Mouse (Mus musculus): ENCODE measurements around the gene Art5. TPM values are rescaled to one million over a fixed set of nuclear protein-coding genes. Genes with fewer than 3 reads are reported as not detected.

Gene Art5
- not detected in 2 replicates for polyA plus RNA-seq (2012; ENCODE audit: low replicate concordance)

DNA sequence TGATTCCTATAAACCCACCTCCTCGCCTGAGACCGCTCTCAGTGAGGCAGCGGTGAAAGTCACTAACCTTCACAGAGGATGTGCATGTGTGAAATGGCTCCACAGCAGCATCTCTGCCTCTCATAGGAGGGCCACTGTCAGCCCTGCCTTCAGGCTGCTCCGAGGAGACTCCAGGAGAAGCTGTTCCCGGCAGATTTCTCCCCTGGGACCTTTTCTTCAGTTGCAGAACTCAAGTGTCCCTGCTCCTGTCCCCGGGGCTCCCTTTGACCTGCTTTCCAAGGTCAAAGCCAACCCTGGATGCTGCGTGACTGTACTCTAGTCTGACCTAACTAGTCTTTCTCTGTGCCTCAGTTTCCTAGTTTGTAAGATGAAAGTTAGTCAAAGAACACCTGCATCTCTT lies at the start of gene Art5:
Art5 (minus strand) TSS at position 319 of the 400 bp plus-strand sequence.

DNA sequence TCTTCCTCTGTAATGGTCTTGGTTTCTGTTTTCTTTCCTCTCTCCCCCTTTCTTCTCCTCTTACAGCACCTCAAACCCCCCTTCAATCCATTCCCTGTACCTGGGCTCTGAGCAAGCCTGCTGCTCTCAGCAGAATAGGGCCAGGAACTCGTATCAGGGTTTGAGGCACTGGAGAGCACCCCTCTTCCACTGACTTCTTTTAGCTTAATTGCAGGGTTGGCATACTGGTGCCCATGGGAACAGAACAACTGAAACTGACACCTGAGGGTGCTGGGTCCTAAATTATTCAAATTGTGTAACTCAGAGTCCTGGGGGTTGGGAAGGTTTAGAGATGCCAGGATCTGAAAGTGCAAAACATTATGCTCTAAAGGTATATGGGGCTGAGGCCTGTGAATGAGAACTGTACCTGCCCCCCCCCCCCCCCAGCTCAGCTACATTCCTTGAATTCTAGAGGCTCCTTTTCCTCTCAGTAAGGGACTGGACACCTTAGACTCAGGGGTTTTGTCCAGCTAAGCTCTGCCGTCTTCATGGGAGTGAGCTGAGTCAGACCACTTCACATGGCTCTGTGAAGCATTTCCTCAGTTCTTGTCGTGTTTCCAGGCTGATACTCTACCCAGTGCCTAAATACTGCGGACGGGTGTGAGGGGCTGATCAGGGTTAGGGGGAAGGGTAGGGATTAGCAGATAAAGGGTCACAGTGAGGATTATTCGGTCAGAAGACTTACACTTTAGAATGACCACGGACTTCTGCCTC lies 7.5 kb upstream of the Art5 start, which contains the start of gene Chrna10:
Chrna10 (minus strand) TSS at position 250 of the 753 bp plus-strand sequence.

DNA sequence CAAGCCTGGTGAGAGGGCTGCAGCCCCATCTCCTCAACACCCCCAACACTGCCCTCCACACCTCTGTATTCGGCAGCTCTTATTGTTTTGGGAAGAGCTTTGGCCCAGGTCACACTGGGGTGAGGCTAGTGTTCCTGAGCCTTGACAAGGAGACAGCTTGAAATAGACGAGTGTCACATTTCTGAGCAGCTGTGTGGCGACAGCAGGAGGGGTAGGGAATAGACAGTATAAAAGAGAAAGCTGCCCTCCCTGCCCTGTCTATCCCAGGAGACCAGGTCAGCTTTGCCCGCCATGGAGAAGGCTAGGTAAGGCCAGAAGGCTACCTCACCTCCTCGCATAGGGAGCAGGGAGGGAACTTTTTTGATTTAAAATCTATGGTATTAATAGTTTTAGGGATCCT lies 7.8 kb downstream of the Art5 start, which contains the start of gene Art1:
Art1 (plus strand) TSS at position 257 of the 400 bp plus-strand sequence.

DNA sequence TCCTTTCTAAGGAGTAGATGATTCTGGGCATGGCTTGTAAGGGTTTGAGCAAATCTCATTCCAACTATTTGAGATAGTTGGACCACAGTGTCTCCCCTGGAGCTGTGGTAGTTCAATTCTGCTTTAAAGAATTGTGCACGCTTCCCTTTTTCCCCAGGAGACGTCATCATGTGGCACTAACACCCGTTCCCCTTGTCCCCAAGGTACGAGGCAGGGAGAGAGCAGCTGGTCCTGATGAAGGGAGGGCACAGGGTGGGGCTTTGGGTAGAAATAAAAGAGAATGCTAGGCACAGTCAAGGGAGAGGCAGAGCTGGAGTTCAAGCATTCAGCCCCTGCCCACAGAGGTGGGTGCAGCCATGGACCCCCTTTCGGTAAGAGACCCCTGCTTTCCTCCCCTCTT lies 26.5 kb downstream of the Art5 start, which contains the start of gene Trpc2:
Trpc2 (plus strand) TSS at position 301 of the 400 bp plus-strand sequence.

DNA sequence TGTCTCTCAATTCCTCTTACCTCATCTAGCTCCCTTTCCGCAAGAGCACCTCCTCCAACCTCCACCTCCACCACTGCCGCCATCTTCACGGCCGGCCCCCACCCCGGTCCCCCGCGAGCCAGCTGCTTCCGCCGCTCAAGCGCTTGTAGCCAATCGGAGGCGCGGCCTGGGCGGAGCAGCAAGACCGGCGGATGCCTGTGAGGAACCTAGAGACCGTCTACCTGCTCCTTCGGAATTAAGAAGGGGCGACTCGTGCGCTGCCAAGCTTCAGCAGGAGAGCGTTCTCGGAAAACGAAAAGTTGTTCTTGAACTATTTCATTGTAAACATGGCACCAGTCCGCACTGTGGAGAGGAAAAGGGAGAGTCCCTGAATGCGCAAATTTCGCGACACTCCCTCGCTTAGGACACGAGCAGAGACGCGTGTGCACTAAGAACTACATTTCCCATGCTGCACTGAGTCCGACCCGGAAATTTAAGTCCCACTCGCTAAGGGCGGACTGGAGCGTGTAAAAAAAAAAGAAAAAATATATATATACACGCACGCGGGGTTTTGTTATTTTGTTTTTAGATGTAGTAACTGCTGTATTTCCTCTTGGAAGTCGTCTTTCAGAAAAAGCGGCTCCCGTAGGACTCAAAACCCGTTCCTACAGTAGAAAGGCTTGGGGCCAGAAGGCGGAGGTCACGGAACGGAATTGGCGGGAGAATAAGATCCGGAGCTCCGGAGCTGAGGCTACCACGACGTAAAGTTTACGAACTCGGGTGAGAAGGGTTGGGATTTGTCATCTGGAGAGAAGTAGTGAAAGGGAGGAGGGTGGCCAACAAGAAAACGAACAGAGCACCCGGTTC lies 44.0 kb downstream of the Art5 start, which contains the start of the genes Rnf121, Xndc1 and Xntrpc:
Rnf121 (minus strand) TSS at position 424 of the 846 bp plus-strand sequence.
Xndc1 (plus strand) TSS at position 466 of the 846 bp plus-strand sequence.
Xntrpc (plus strand) TSS at position 668 of the 846 bp plus-strand sequence.

Other genes with a start within 250 kb of the Art5 start
- 42.3 and 54.1 TPM in 2 replicates for gene Anapc15, start 245.8 kb downstream of the Art5 start, polyA plus RNA-seq (2012; ENCODE audit: low replicate concordance)
- gene Folr1, start 238.7 kb downstream of the Art5 start, polyA plus RNA-seq (2012; ENCODE audit: low replicate concordance): 15.0 and 17.2 TPM in 2 replicates
- gene Lamtor1, start 203.6 kb downstream of the Art5 start, polyA plus RNA-seq (2012; ENCODE audit: low replicate concordance): 131 and 178 TPM in 2 replicates
- gene Tomt, start 203.1 kb downstream of the Art5 start, polyA plus RNA-seq (2012; ENCODE audit: low replicate concordance): not detected in 2 replicates
- gene Lrrc51, start 175.6 kb downstream of the Art5 start, polyA plus RNA-seq (2012; ENCODE audit: low replicate concordance): not detected in 2 replicates
- gene Numa1, start 175.4 kb downstream of the Art5 start, polyA plus RNA-seq (2012; ENCODE audit: low replicate concordance): 74.4 and 142 TPM in 2 replicates
- gene Il18bp, start 90.8 kb downstream of the Art5 start, polyA plus RNA-seq (2012; ENCODE audit: low replicate concordance): 5.3 and 23.4 TPM in 2 replicates
- gene Rnf121, start 44.0 kb downstream of the Art5 start, polyA plus RNA-seq (2012; ENCODE audit: low replicate concordance): 0.57 and 3.2 TPM in 2 replicates
- gene Xndc1, start 44.0 kb downstream of the Art5 start, polyA plus RNA-seq (2012; ENCODE audit: low replicate concordance): 13.5 and 17.2 TPM in 2 replicates
- 0.64 TPM in 1 of 2 replicates, not detected in the other for gene Xntrpc, start 43.8 kb downstream of the Art5 start, polyA plus RNA-seq (2012; ENCODE audit: low replicate concordance)
- gene Trpc2, start 26.4 kb downstream of the Art5 start, polyA plus RNA-seq (2012; ENCODE audit: low replicate concordance): 0.15 and 4.1 TPM in 2 replicates
- not detected in 2 replicates for gene Art1, start 7.7 kb downstream of the Art5 start, polyA plus RNA-seq (2012; ENCODE audit: low replicate concordance)
- not detected in 2 replicates for gene Chrna10, start 7.3 kb upstream of the Art5 start, polyA plus RNA-seq (2012; ENCODE audit: low replicate concordance)
- 2.6 and 5.6 TPM in 2 replicates for gene Nup98, start 100.7 kb upstream of the Art5 start, polyA plus RNA-seq (2012; ENCODE audit: low replicate concordance)
- gene Pgap2, start 100.7 kb upstream of the Art5 start, polyA plus RNA-seq (2012; ENCODE audit: low replicate concordance): 11.2 and 17.2 TPM in 2 replicates
- 60.1 and 267 TPM in 2 replicates for gene Rhog, start 146.6 kb upstream of the Art5 start, polyA plus RNA-seq (2012; ENCODE audit: low replicate concordance)
- gene Stim1, start 158.3 kb upstream of the Art5 start, polyA plus RNA-seq (2012; ENCODE audit: low replicate concordance): 40.4 and 40.7 TPM in 2 replicates